Mouse (Mus musculus): Measurements from ENCODE around the gene Rhbg. TPM values are rescaled to one million over a fixed set of nuclear protein-coding genes. Genes with fewer than 3 reads are reported as not detected.
A peak's percentile ranks its signal among the peaks of the same experiment; 100 is the strongest.

The Rhbg gene
- total and polyA plus RNA-seq, 2 experiments from 2014 or later: 0.19 to 0.21 TPM

GRCm38 (mm10) chr3:88242531-88242930 lies 12.0 kb downstream of the Rhbg start:
- Histone ChIP-seq H3K9ac (peak overlapping the region; percentile 37; the same call in 1 of the 2 replicates), H3K36me3 (ENCODE audit: insufficient read depth) (no peaks in the 10 kb centered on the region), H3K9me3 (ENCODE audit: low read length) (no peaks in the 10 kb centered on the region), H3K27ac (ENCODE audit: low read depth, low read length) (peak overlapping the region; percentile 75), H3K27me3 (ENCODE audit: insufficient read depth, low read length) (no peaks in the 10 kb centered on the region), H3K4me3 (ENCODE audit: low read depth, low read length) (no peak overlapping the region), H3K4me2 (ENCODE audit: low read depth) (peak overlapping the region; percentile 25), H3K4me1 (ENCODE audit: insufficient read depth) (peaks cover 24% of the 10 kb centered on the region)
- peak; percentile 95 for TF ChIP-seq CTCF (IDR thresholded peaks at IDR 0.05; ENCODE audit: low read depth)
- ATAC-seq (peak; percentile 62), DNase-seq (peak; percentile 90)
- WGBS: 2% methylated on average over 13 of the region's 13 CpGs

DNA sequence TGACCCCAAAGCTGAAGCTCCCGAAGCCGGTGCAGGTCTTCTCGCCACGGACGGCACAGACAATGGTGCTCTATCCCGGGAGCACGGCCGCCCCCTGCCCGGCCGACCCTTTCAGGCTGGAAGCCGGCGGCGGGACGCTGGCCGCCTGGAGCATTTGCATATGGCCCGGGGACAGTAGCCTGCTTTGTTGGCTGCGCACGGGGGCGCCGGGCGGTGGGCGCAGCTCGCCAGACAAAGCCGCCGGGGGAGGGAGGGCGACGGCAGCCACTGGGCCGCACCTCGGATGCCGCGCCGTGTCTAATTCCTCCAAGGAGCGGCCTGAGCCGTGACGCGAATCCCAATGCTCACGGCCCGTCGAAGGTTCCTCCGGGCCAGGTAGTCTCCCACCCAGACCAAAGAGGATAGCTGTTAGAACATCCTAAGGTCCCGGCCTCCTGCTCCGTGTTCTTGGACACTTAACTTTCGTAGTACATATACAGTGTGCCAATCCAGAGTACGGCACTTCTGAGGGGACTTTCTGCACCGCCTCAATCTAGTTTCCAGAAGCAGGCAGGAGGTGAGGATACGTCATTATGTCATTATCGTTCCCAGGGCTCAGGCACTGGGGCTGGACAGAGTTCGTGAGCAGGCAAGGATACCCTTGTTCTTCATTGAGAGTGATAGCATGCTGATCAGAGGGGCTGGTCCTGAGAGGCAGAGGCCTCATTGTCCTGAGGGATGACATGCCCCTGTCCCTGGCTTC lies 13.3 kb downstream of the Rhbg start:
- Histone ChIP-seq H3K4me1 (ENCODE audit: insufficient read depth) (peaks cover 24% of the 10 kb centered on the region), H3K36me3 (ENCODE audit: insufficient read depth) (no peaks in the 10 kb centered on the region), H3K27ac (ENCODE audit: low read depth, low read length) (peak overlapping the region; percentile 75), H3K27me3 (ENCODE audit: insufficient read depth, low read length) (no peaks in the 10 kb centered on the region), H3K9ac (peak overlapping the region; percentile 40), H3K9me3 (ENCODE audit: low read length) (no peaks in the 10 kb centered on the region), H3K4me3 (ENCODE audit: low read depth, low read length) (peak overlapping the region; percentile 19), H3K4me2 (ENCODE audit: low read depth) (peak overlapping the region; percentile 47)
- 5% methylated on average over 46 of the region's 48 CpGs for WGBS
- TF ChIP-seq CTCF (IDR thresholded peaks at IDR 0.05; ENCODE audit: low read depth): no peak
- DNase-seq (peak; percentile 58), ATAC-seq (peak; percentile 3; the same call in 1 of the 2 replicates)

DNA sequence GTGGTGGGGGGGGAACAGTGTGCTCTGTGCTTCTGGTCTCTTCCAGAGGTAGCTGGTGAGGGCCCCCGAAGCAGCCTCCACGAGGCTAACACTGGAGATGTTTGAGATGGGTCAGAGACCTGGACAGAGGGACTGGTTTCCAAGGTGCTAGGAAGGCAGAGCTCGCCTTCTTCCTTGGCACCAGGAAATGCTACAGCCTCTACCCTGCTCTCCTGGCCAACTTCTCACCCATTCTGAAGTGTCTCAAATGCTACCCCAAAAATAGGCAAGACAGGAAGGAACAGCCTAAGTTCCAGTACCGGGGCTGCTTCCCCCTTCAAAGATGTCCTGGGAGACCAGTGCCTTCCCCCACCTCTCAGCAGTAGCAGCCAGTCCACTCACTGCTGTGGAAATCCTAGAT lies 15.1 kb downstream of the Rhbg start:
- no peak overlapping the region for H3K4me3 ChIP-seq (ENCODE audit: low read depth, low read length)
- H3K4me2 ChIP-seq (ENCODE audit: low read depth): no peak overlapping the region
- no peaks in the 10 kb centered on the region for H3K36me3 ChIP-seq (ENCODE audit: insufficient read depth)
- TF ChIP-seq CTCF (IDR thresholded peaks at IDR 0.05; ENCODE audit: low read depth): no peak
- no peaks in the 10 kb centered on the region for H3K27me3 ChIP-seq (ENCODE audit: insufficient read depth, low read length)
- peak overlapping the region; percentile 79 for H3K27ac ChIP-seq (ENCODE audit: low read depth, low read length)
- H3K9me3 ChIP-seq (ENCODE audit: low read length): no peaks in the 10 kb centered on the region
- H3K4me1 ChIP-seq (ENCODE audit: insufficient read depth): peaks cover 24% of the 10 kb centered on the region
- no peak for DNase-seq
- no peak overlapping the region for H3K9ac ChIP-seq
- no peak for ATAC-seq
- WGBS: 39% methylated on average over 4 of the region's 4 CpGs

GRCm38 (mm10) chr3:88238866-88239391 lies 15.6 kb downstream of the Rhbg start:
- 22% methylated on average over 8 of the region's 8 CpGs for WGBS
- no peak for TF ChIP-seq CTCF (IDR thresholded peaks at IDR 0.05; ENCODE audit: low read depth)
- ATAC-seq (peak; percentile 83), DNase-seq (peak; percentile 75)
- H3K27ac ChIP-seq (ENCODE audit: low read depth, low read length): peak overlapping the region; percentile 79
- no peak overlapping the region for H3K4me2 ChIP-seq (ENCODE audit: low read depth)
- H3K4me3 ChIP-seq (ENCODE audit: low read depth, low read length): no peak overlapping the region
- no peak overlapping the region for H3K9ac ChIP-seq
- peaks cover 24% of the 10 kb centered on the region for H3K4me1 ChIP-seq (ENCODE audit: insufficient read depth)
- no peaks in the 10 kb centered on the region for H3K9me3 ChIP-seq (ENCODE audit: low read length)
- no peaks in the 10 kb centered on the region for H3K27me3 ChIP-seq (ENCODE audit: insufficient read depth, low read length)
- H3K36me3 ChIP-seq (ENCODE audit: insufficient read depth): no peaks in the 10 kb centered on the region

GRCm38 (mm10) chr3:88237556-88238194 lies 16.8 kb downstream of the Rhbg start:
- peak; percentile 54 for TF ChIP-seq CTCF (IDR thresholded peaks at IDR 0.05; ENCODE audit: low read depth)
- DNase-seq (peak; percentile 62), ATAC-seq (no peak)
- no peaks in the 10 kb centered on the region for H3K27me3 ChIP-seq (ENCODE audit: insufficient read depth, low read length)
- H3K36me3 ChIP-seq (ENCODE audit: insufficient read depth): no peaks in the 10 kb centered on the region
- H3K9ac ChIP-seq: no peak overlapping the region
- H3K4me1 ChIP-seq (ENCODE audit: insufficient read depth): peaks cover 24% of the 10 kb centered on the region
- H3K4me3 ChIP-seq (ENCODE audit: low read depth, low read length): no peak overlapping the region
- no peak overlapping the region for H3K4me2 ChIP-seq (ENCODE audit: low read depth)
- 13% methylated on average over 10 of the region's 10 CpGs for WGBS
- H3K9me3 ChIP-seq (ENCODE audit: low read length): no peaks in the 10 kb centered on the region
- H3K27ac ChIP-seq (ENCODE audit: low read depth, low read length): peak overlapping the region; percentile 79

- ATAC-seq: no peak
- DNase-seq: no peak
- no peaks in the 10 kb centered on the region for H3K9me3 ChIP-seq (ENCODE audit: low read length)
- no peaks in the 10 kb centered on the region for H3K27me3 ChIP-seq (ENCODE audit: insufficient read depth, low read length)
- TF ChIP-seq CTCF (IDR thresholded peaks at IDR 0.05; ENCODE audit: low read depth): no peak
- no peaks in the 10 kb centered on the region for H3K36me3 ChIP-seq (ENCODE audit: insufficient read depth)
- no peak overlapping the region for H3K9ac ChIP-seq
- WGBS: 14% methylated on average over 6 of the region's 6 CpGs
- no peak overlapping the region for H3K4me2 ChIP-seq (ENCODE audit: low read depth)
- H3K4me1 ChIP-seq (ENCODE audit: insufficient read depth): peaks cover 22% of the 10 kb centered on the region
- no peak overlapping the region for H3K4me3 ChIP-seq (ENCODE audit: low read depth, low read length)
- peak overlapping the region; percentile 79 for H3K27ac ChIP-seq (ENCODE audit: low read depth, low read length)
These were observed 17.4 kb downstream of the Rhbg start for GRCm38 (mm10) chr3:88237161-88237555.

DNA sequence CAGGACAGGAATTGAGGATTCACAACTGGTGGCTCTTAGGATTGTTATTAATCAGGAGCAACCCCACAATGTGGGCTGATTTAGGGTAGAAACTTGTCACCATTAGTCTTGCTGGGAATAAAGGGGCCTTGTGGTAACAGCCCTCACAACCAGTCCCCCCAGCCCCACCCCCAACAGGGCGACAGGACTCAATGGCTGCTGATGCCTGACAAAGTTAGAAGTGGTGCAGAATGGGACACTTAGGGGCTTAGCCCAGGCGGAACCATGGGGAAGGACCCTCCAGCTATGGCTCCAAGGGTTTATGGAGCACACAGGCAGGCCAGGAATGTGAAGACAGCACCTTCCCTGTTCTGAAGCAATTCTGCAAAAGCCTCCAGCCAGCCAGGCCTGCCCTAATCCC lies 18.9 kb downstream of the Rhbg start:
- ATAC-seq: no peak
- Histone ChIP-seq H3K9ac (no peak overlapping the region), H3K4me2 (ENCODE audit: low read depth) (no peak overlapping the region), H3K36me3 (ENCODE audit: insufficient read depth) (peaks cover under 1% of the 10 kb centered on the region; the same call in 1 of the 2 replicates), H3K9me3 (ENCODE audit: low read length) (no peaks in the 10 kb centered on the region), H3K4me3 (ENCODE audit: low read depth, low read length) (no peak overlapping the region), H3K4me1 (ENCODE audit: insufficient read depth) (peaks cover 25% of the 10 kb centered on the region), H3K27me3 (ENCODE audit: insufficient read depth, low read length) (no peaks in the 10 kb centered on the region), H3K27ac (ENCODE audit: low read depth, low read length) (no peak overlapping the region)
- TF ChIP-seq CTCF (IDR thresholded peaks at IDR 0.05; ENCODE audit: low read depth): no peak
- 39% methylated on average over 2 of the region's 2 CpGs for WGBS
- DNase-seq: no peak
